Comparison of ENCODE assay signal across 8 mouse cellular contexts in the genomic region with DNA sequence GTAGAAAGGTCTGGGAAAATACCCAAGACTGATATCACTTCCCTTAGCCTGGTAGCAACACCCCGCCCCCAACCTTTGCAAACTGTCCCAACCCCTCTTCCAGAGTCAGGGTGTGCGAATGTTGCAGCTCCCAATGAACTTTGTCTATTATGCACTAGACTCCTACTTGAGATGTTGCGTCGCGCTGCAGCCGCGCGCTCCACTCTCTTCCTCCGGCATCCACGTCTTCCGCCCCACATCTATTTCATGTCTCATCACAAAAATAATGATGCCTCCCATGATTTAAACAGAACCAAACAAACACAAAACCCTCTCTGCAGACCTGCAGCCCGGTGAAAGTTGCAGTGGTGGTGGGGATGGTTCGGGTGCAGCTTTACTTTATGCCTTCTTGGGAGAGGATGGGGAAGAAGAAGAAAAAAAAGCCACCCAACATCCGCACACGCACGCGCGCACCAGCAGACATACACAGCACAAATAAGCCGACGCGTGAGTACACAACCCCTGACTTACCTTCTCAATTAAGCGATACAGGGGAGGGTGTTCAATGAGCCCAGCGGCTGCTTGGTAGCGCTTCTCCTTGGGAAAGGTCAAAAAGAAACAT.
DNase-seq lines count a peak whose midpoint lies in the region; ATAC-seq lines count a peak whose summit lies in the region.

No protein-coding gene starts in this region.

- no peaks in the 10 kb centered on the region for H3K9me3 ChIP-seq in liver, embryonic 12.5 days (replicated peaks)
- no peaks in the 10 kb centered on the region for H3K9me3 ChIP-seq in stomach, embryonic 15.5 days

- 7% methylated on average over 24 of the region's 24 CpGs for WGBS in liver, embryonic 12.5 days (ENCODE audit: insufficient replicate concordance)
- under 1% methylated on average over 24 of the region's 24 CpGs for WGBS in stomach, embryonic 15.5 days

- no peak for ATAC-seq in cerebellum, adult (ENCODE audit: insufficient number of reproducible peaks, low FRiP score, low TSS enrichment)
- no peak for ATAC-seq in liver, embryonic 12.5 days
- ATAC-seq in stomach, embryonic 15.5 days (ENCODE audit: insufficient read depth, low FRiP score, low read depth) = no peak

- H3K4me2 ChIP-seq in liver, embryonic 12.5 days = peak overlapping the region; percentile 50
- H3K4me2 ChIP-seq in stomach, embryonic 15.5 days = peak overlapping the region; percentile 75

- H3K27ac ChIP-seq in liver, embryonic 12.5 days = no peak overlapping the region
- no peak overlapping the region for H3K27ac ChIP-seq in stomach, embryonic 15.5 days

- H3K36me3 ChIP-seq in liver, embryonic 12.5 days = no peaks in the 10 kb centered on the region
- no peaks in the 10 kb centered on the region for H3K36me3 ChIP-seq in stomach, embryonic 15.5 days

- H3K27me3 ChIP-seq in liver, embryonic 12.5 days (replicated peaks) = peaks cover 46% of the 10 kb centered on the region
- H3K27me3 ChIP-seq in stomach, embryonic 15.5 days (replicated peaks) = 0 out of 2 replicates have a peak, but pooled peaks cover 7% of the 10 kb centered on the region

- no peak overlapping the region for H3K9ac ChIP-seq in liver, embryonic 12.5 days
- H3K9ac ChIP-seq in stomach, embryonic 15.5 days = no peak overlapping the region; the same call in 1 of the 2 replicates

- DNase-seq in cerebellum, postnatal 10 days = peak; percentile 15 to 36
- peak; percentile 52 to 54 for DNase-seq in right cerebral cortex, postnatal 10 days (ENCODE audit: low spot score in 2 of 2)
- DNase-seq in right cerebral cortex, postnatal 36 days (ENCODE audit: low spot score in 2 of 2) = no peak
- no peak for DNase-seq in gastrocnemius, adult 8-10 months (ENCODE audit: low spot score in 2 of 2)
- no peak for DNase-seq in cerebellum, postnatal 4 days (ENCODE audit: low spot score in 2 of 2)

- no peaks in the 10 kb centered on the region for H3K4me1 ChIP-seq in liver, embryonic 12.5 days
- no peaks in the 10 kb centered on the region; the same call in 1 of the 2 replicates for H3K4me1 ChIP-seq in stomach, embryonic 15.5 days

- peak overlapping the region; percentile 26 for H3K4me3 ChIP-seq in liver, embryonic 12.5 days
- peak overlapping the region; percentile 37 for H3K4me3 ChIP-seq in stomach, embryonic 15.5 days (replicated peaks)

Comparison
In these comparisons a context has a peak if more than half of its experiments do, and no peak if none do; other contexts are left out.
1. DNase-seq: peak in cerebellum, postnatal 10 days (2 of 2) and right cerebral cortex, postnatal 10 days (2 of 2); none in right cerebral cortex, postnatal 36 days (0 of 2), gastrocnemius, adult 8-10 months (0 of 2) and cerebellum, postnatal 4 days (0 of 2).